Mouse (Mus musculus) right cerebral cortex, adult 2 months (tissue): Measurements from ENCODE around the gene Ahcyl2.

Source experiments
- DNase-seq, 2 experiments: peaks; one replicate each; pipeline ENCODE4 v3.0.0; 2021 to 2022; ENCODE audit warnings: low spot score in 2 of 2

Gene Ahcyl2

GRCm38 (mm10) chr6:29853213-29853899 is 85.5 kb downstream of the Ahcyl2 start:
- peak; percentile 88 for DNase-seq

- no peak for DNase-seq
These were observed 86.1 kb downstream of the Ahcyl2 start for GRCm38 (mm10) chr6:29853900-29854390.

GRCm38 (mm10) chr6:29858619-29859018 is 90.8 kb downstream of the Ahcyl2 start:
- no peak for DNase-seq

- no peak for DNase-seq
These were observed 91.5 kb downstream of the Ahcyl2 start for GRCm38 (mm10) chr6:29859344-29859743.

GRCm38 (mm10) chr6:29860238-29860637 is 92.4 kb downstream of the Ahcyl2 start:
- no peak for DNase-seq

- DNase-seq, result no peak
These were observed 97.1 kb downstream of the Ahcyl2 start for GRCm38 (mm10) chr6:29864926-29865325.

GRCm38 (mm10) chr6:29866935-29867724 is 99.3 kb downstream of the Ahcyl2 start:
- DNase-seq, result no peak

- DNase-seq, result no peak
These were observed 100.6 kb downstream of the Ahcyl2 start for GRCm38 (mm10) chr6:29868341-29868895.

- DNase-seq, result no peak
These were observed 105.8 kb downstream of the Ahcyl2 start for GRCm38 (mm10) chr6:29873654-29874053.

- no peak for DNase-seq
These were observed 107.8 kb downstream of the Ahcyl2 start for GRCm38 (mm10) chr6:29875576-29875975.

GRCm38 (mm10) chr6:29876782-29877181 is 109.0 kb downstream of the Ahcyl2 start:
- DNase-seq, result no peak

GRCm38 (mm10) chr6:29879579-29879978 is 111.8 kb downstream of the Ahcyl2 start:
- no peak for DNase-seq

GRCm38 (mm10) chr6:29880796-29881195 is 113.0 kb downstream of the Ahcyl2 start:
- DNase-seq, result no peak

- no peak for DNase-seq
These were observed 114.1 kb downstream of the Ahcyl2 start for GRCm38 (mm10) chr6:29881936-29882335.

- DNase-seq, result peak in 1 of 2 experiments; percentile 23
These were observed 115.1 kb downstream of the Ahcyl2 start for GRCm38 (mm10) chr6:29882870-29883269.

- peak; percentile 66 for DNase-seq
These were observed 123.3 kb downstream of the Ahcyl2 start for GRCm38 (mm10) chr6:29891151-29891550.

GRCm38 (mm10) chr6:29896976-29897375 is 129.2 kb downstream of the Ahcyl2 start:
- no peak for DNase-seq

GRCm38 (mm10) chr6:29901450-29901849 is 133.6 kb downstream of the Ahcyl2 start:
- DNase-seq, result no peak

- DNase-seq, result no peak
These were observed 134.4 kb downstream of the Ahcyl2 start for GRCm38 (mm10) chr6:29902256-29902655.

GRCm38 (mm10) chr6:29903343-29903914 is 135.6 kb downstream of the Ahcyl2 start:
- DNase-seq, result no peak

- no peak for DNase-seq
These were observed 136.5 kb downstream of the Ahcyl2 start for GRCm38 (mm10) chr6:29904281-29904680.

GRCm38 (mm10) chr6:29910631-29911030 is 142.8 kb downstream of the Ahcyl2 start:
- no peak for DNase-seq
